Mouse (Mus musculus) forelimb bud, embryonic 11.5 days (tissue): ENCODE measurements around the gene Eva1c.

Experiments used
- DNase-seq: peaks from one replicate; pipeline ENCODE4 v3.0.0-alpha.2; 2012; ENCODE audit warnings: low read depth, low spot score

Gene Eva1c

GRCm38 (mm10) chr16:90865652-90866051 lies 39.1 kb downstream of the Eva1c start:
- DNase-seq: no peak

GRCm38 (mm10) chr16:90868129-90868528 lies 41.6 kb downstream of the Eva1c start:
- no peak for DNase-seq

- DNase-seq: no peak
Observed at GRCm38 (mm10) chr16:90869361-90869760, 42.8 kb downstream of the Eva1c start.

GRCm38 (mm10) chr16:90872936-90873335 lies 46.4 kb downstream of the Eva1c start:
- no peak for DNase-seq

GRCm38 (mm10) chr16:90874536-90874935 lies 48.0 kb downstream of the Eva1c start:
- no peak for DNase-seq

- DNase-seq: no peak
Observed at GRCm38 (mm10) chr16:90878135-90878860, 51.8 kb downstream of the Eva1c start.

GRCm38 (mm10) chr16:90882501-90882977 lies 56.0 kb downstream of the Eva1c start:
- peak; percentile 46 for DNase-seq

GRCm38 (mm10) chr16:90885351-90885750 lies 58.8 kb downstream of the Eva1c start:
- DNase-seq: no peak

- no peak for DNase-seq
Observed at GRCm38 (mm10) chr16:90885781-90886565, 59.5 kb downstream of the Eva1c start.

GRCm38 (mm10) chr16:90890683-90891082 lies 64.2 kb downstream of the Eva1c start:
- no peak for DNase-seq

- no peak for DNase-seq
Observed at GRCm38 (mm10) chr16:90891601-90892000, 65.1 kb downstream of the Eva1c start.

GRCm38 (mm10) chr16:90892081-90892480 lies 65.6 kb downstream of the Eva1c start:
- DNase-seq: peak; percentile 32

- DNase-seq: no peak
Observed at GRCm38 (mm10) chr16:90893019-90893418, 66.5 kb downstream of the Eva1c start.

GRCm38 (mm10) chr16:90893792-90894191 lies 67.3 kb downstream of the Eva1c start:
- no peak for DNase-seq

GRCm38 (mm10) chr16:90897651-90898050 lies 71.1 kb downstream of the Eva1c start:
- no peak for DNase-seq

GRCm38 (mm10) chr16:90899498-90899897 lies 73.0 kb downstream of the Eva1c start:
- DNase-seq: no peak

- DNase-seq: no peak
Observed at GRCm38 (mm10) chr16:90901364-90901763, 74.8 kb downstream of the Eva1c start.

- no peak for DNase-seq
Observed at GRCm38 (mm10) chr16:90903300-90903699, 76.8 kb downstream of the Eva1c start.

- DNase-seq: no peak
Observed at GRCm38 (mm10) chr16:90907250-90907649, 80.7 kb downstream of the Eva1c start.

GRCm38 (mm10) chr16:90910855-90911533 lies 84.5 kb downstream of the Eva1c start:
- no peak for DNase-seq

- DNase-seq: no peak
Observed at GRCm38 (mm10) chr16:90911766-90912165, 85.2 kb downstream of the Eva1c start.

- DNase-seq: no peak
Observed at GRCm38 (mm10) chr16:90916040-90916481, 89.5 kb downstream of the Eva1c start.
